Mouse (Mus musculus): ENCODE measurements around the gene Rcl1. TPM values are rescaled to one million over a fixed set of nuclear protein-coding genes. Genes with fewer than 3 reads are reported as not detected.
A peak's percentile ranks its signal among the peaks of the same experiment; 100 is the strongest.

Gene Rcl1
- total RNA-seq, 2 experiments from 2014 or later: 51.2 to 99.9 TPM

DNA sequence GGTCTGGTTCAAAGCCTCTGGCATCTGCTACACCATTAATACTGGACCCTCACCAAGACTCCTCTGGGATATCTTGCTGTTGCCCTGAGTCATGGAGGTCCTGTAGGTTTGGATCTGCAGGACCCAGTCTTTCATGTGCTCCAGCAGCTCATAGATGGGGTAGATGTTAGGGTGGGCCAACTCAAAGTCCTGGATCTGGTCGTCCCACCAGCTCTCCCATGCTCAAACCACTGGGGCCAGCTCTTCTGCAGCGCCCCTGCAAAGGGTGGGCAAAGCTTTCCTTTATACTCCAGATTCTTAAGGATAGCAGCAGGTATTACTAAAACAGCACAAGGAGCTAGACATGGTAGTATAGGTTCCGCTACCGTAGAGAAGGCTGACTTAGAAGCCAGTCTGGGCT is 4.6 kb downstream of the Rcl1 start:
- no peak for ATAC-seq (replicated peaks; ENCODE audit: low FRiP score, low TSS enrichment, poor library complexity, severe bottlenecking)

DNA sequence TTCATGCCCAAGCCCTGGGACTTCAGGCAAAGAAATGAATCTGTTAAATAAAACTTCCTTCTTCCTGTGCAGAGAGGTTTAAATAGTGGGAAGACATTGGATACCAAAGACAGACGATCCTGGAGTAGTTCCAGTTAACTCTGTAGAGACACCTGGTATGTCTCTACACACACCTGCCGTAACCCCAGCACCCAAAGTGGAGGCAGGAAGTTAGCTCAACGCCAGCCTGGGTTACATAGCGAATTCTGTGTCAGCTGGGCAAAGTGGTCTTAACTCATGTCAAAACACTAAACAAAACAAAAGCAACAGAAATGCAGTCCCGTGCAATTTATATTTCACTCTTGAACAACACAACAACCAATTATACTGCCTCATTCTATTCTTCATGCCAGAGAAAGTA is 5.1 kb downstream of the Rcl1 start:
- ATAC-seq (replicated peaks; ENCODE audit: low FRiP score, low TSS enrichment, poor library complexity, severe bottlenecking): no peak

- no peak for ATAC-seq (replicated peaks; ENCODE audit: low FRiP score, low TSS enrichment, poor library complexity, severe bottlenecking)
Observed at GRCm38 (mm10) chr19:29112662-29113061, 11.5 kb downstream of the Rcl1 start.

DNA sequence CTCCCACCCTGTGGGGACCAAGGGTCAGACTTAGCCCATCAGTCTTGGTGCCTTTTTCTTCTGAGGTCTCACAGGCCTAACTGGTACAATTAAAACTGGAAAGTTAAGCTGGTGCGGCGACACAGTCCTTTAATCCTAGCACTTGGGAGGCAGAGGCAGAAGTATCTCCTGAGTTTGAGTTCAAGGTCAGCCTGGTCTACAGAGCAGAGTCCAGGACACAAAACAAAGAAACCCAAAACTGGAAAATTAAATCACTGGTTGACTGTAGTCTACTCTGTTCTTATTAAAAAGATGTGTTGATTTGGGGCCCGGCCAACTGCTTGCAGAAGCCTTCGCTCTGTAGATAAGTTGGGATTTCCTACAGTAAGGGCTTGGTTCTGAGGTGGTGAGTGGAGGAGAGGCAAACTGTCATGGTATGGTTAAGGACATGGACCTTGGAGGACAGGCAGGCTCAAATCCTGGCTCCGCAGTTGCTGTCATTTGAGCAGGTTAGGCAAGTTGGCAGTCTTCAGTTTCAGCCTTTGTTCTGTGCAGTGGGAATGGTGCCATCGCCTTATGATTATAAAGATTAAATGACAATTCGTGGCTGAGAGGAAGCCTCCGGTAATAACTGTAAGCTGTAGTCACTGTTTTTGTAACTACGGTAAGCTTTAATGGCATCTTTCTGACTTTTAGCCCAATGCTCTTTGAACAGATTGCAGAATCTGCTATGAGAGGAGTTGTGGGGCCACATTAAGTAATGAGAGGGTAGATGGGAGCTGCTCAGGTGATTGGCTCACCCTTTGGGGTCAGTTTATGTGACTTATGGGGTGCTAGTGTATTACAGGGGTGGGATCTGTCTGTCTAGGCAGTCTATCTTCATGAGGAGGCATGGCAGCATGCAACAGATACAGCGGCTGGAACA is 12.8 kb downstream of the Rcl1 start:
- ATAC-seq (replicated peaks; ENCODE audit: low FRiP score, low TSS enrichment, poor library complexity, severe bottlenecking): no peak

- ATAC-seq (replicated peaks; ENCODE audit: low FRiP score, low TSS enrichment, poor library complexity, severe bottlenecking): no peak
Observed at GRCm38 (mm10) chr19:29116796-29117195, 15.6 kb downstream of the Rcl1 start.

DNA sequence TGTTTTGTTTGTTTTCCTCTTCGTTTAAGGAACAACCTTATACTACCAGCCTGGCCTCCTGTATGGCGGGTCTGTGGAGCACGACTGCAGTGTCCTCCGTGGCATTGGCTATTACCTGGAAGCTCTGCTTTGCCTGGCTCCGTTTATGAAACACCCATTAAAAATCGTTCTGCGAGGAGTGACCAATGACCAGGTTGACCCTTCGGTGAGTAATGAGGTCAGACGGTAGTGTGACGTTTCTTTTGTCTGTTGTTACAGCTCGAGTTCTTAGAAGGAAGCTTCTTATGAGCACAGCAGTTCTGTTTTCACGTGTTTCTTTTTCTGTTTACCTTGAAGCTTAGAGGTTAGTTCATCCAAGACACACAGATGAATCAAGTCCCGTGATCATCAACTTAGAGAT is 17.0 kb downstream of the Rcl1 start:
- ATAC-seq (replicated peaks; ENCODE audit: low FRiP score, low TSS enrichment, poor library complexity, severe bottlenecking): no peak

DNA sequence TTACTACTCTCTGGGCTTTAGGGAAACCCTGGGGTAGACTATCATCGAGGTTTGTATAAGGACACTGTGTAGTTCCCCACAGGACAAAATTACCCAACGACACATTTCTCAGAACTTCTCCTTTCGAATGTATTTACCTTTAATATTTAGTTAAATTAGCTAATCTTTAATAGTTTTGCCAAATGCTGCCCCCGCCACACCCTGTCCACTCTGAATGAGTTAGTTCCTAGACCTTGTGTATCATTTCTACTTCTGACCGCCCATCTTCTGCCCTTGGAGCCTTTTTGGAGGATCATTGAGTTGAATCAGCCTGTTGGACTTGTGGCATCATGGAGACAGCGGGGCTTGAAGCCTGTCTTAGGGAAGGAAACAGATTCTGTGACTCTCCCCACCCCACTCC is 19.1 kb downstream of the Rcl1 start:
- no peak for ATAC-seq (replicated peaks; ENCODE audit: low FRiP score, low TSS enrichment, poor library complexity, severe bottlenecking)

- ATAC-seq (replicated peaks; ENCODE audit: low FRiP score, low TSS enrichment, poor library complexity, severe bottlenecking): no peak
Observed at GRCm38 (mm10) chr19:29121394-29121793, 20.2 kb downstream of the Rcl1 start.

DNA sequence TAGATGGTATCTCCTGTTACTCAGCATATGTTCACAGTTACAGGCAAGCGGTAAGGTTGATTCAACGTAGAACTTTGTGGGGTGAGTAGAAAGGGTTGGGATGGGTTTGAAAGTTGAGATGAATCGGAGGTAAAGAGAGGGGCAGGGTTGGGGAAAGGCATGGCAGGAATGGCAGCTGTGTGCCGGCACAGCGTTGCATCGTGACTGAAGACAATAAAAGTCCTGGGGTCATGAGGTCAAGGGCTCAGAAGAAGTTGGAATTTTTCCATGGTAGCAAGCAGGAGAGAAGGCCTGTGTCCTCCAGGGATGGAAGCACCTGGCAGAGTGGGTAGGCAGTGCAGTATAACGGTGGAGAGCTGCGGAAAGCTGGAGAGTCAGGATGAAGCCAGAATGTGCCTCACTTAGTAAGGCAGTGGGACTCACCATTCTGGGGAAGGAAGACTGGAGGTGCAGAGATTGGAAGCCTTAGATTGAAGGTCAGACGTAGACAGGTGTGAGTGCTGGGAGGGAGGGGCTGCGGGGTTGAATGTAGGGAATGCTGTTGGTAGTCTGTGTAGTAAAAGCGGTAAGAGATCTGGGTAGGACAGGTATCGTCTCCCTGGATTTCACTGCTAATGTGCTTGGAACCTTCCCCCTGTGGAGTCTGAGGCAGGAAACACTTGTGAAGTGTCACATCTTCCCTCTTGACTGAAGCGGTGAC is 23.9 kb downstream of the Rcl1 start:
- no peak for ATAC-seq (replicated peaks; ENCODE audit: low FRiP score, low TSS enrichment, poor library complexity, severe bottlenecking)

- no peak for ATAC-seq (replicated peaks; ENCODE audit: low FRiP score, low TSS enrichment, poor library complexity, severe bottlenecking)
Observed at GRCm38 (mm10) chr19:29126347-29127015, 25.3 kb downstream of the Rcl1 start.

DNA sequence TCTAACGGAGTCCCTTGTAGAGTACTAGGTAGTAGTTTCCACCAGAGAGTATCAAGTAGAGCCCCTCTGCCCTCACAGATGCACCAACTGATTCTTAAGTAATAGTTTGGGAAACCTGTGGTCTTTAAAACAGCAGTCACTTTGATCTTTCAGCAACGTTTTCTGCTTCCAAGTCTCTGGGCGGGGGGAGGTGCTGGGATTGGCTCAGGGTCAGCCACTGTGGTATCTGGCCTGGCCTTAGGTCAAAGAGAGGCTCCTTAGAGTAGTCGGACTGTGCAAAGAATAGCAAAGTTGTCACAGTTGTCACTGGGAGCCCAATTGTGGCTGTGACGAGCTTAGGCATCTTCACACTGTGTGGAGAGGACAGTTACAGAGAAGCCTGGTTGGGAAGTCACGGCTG is 26.2 kb downstream of the Rcl1 start:
- ATAC-seq (replicated peaks; ENCODE audit: low FRiP score, low TSS enrichment, poor library complexity, severe bottlenecking): no peak

- no peak for ATAC-seq (replicated peaks; ENCODE audit: low FRiP score, low TSS enrichment, poor library complexity, severe bottlenecking)
Observed at GRCm38 (mm10) chr19:29128217-29128616, 27.0 kb downstream of the Rcl1 start.

- ATAC-seq (replicated peaks; ENCODE audit: low FRiP score, low TSS enrichment, poor library complexity, severe bottlenecking): no peak
Observed at GRCm38 (mm10) chr19:29129551-29129950, 28.4 kb downstream of the Rcl1 start.

DNA sequence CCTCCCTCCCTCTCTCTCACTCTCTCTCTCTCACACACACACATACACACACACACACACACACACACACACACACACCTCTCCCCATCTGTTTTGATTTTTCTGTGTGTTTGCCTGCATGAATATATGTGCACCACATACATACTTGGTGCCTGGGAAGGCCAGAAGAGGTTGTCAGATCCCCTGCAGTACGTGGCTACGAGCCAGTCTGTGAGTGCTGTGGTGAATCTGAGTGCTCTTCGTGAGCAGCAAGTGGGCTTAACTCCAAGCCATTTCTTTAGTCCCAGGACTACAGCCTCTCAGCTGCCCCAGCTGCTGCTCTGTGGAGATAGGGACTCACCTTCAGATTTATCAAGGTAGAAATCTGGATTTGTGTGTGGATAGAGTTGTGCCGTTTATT is 30.0 kb downstream of the Rcl1 start:
- no peak for ATAC-seq (replicated peaks; ENCODE audit: low FRiP score, low TSS enrichment, poor library complexity, severe bottlenecking)

- ATAC-seq (replicated peaks; ENCODE audit: low FRiP score, low TSS enrichment, poor library complexity, severe bottlenecking): no peak
Observed at GRCm38 (mm10) chr19:29134293-29134692, 33.1 kb downstream of the Rcl1 start.

GRCm38 (mm10) chr19:29135172-29135736 is 34.1 kb downstream of the Rcl1 start:
- ATAC-seq (replicated peaks; ENCODE audit: low FRiP score, low TSS enrichment, poor library complexity, severe bottlenecking): peak; percentile 89

- no peak for ATAC-seq (replicated peaks; ENCODE audit: low FRiP score, low TSS enrichment, poor library complexity, severe bottlenecking)
Observed at GRCm38 (mm10) chr19:29138546-29139270, 37.5 kb downstream of the Rcl1 start.

- no peak for ATAC-seq (replicated peaks; ENCODE audit: low FRiP score, low TSS enrichment, poor library complexity, severe bottlenecking)
Observed at GRCm38 (mm10) chr19:29139699-29140456, 38.7 kb downstream of the Rcl1 start.

- ATAC-seq (replicated peaks; ENCODE audit: low FRiP score, low TSS enrichment, poor library complexity, severe bottlenecking): peak; percentile 88
Observed at GRCm38 (mm10) chr19:29140933-29141332, 39.8 kb downstream of the Rcl1 start.
